Mouse (Mus musculus): ENCODE results near the gene Snd1. TPM values are rescaled to one million over a fixed set of nuclear protein-coding genes. Genes with fewer than 3 reads are reported as not detected.
"Not testable (repeated sequence)": the region's sequence is repeated elsewhere in the genome, so short reads cannot be mapped to it uniquely, and the experiment has no call there.

Snd1 gene
- polyA plus RNA-seq, 1 experiment, result 155 TPM

- no peak for TF ChIP-seq CTCF (IDR thresholded peaks at IDR 0.05; ENCODE audit: control insufficient read depth, insufficient read depth, insufficient read length)
- no peak for TF ChIP-seq MAX (IDR thresholded peaks at IDR 0.05)
- no peak for TF ChIP-seq MYOD1 (IDR thresholded peaks at IDR 0.05; ENCODE audit: control insufficient read depth, insufficient read length, low read depth)
- no peak for TF ChIP-seq USF1 (IDR thresholded peaks at IDR 0.05; ENCODE audit: low read depth)
- no peak for TF ChIP-seq FOSL1 (IDR thresholded peaks at IDR 0.05; ENCODE audit: insufficient read depth, low read length, poor library complexity, severe bottlenecking)
- no peak for TF ChIP-seq CEBPB (IDR thresholded peaks at IDR 0.05; ENCODE audit: low read depth)
- TF ChIP-seq MYOG (IDR thresholded peaks at IDR 0.05; ENCODE audit: control insufficient read depth, extremely low read depth, insufficient read length), result no peak
- H3K79me2 ChIP-seq (ENCODE audit: control insufficient read depth, insufficient read depth), result no peaks in the 10 kb centered on the region
- peaks cover 24% of the 10 kb centered on the region for H3K27me3 ChIP-seq (ENCODE audit: control insufficient read depth, insufficient read depth, insufficient read length)
- no peaks in the 10 kb centered on the region for H3K36me3 ChIP-seq (ENCODE audit: control insufficient read depth, insufficient read depth)
- no peak overlapping the region for H3K4me3 ChIP-seq (ENCODE audit: insufficient read depth, poor library complexity, severe bottlenecking)
- H3ac ChIP-seq (ENCODE audit: control insufficient read depth, insufficient read length, low read depth), result no peak overlapping the region
- H3K79me3 ChIP-seq (ENCODE audit: low read depth), result no peaks in the 10 kb centered on the region
Observed at GRCm38 (mm10) chr6:28923091-28923824, 448.3 kb downstream of the Snd1 start.

GRCm38 (mm10) chr6:28923837-28924236 lies 448.9 kb downstream of the Snd1 start:
- Histone ChIP-seq H3K79me2 (ENCODE audit: control insufficient read depth, insufficient read depth) (no peaks in the 10 kb centered on the region), H3K36me3 (ENCODE audit: control insufficient read depth, insufficient read depth) (no peaks in the 10 kb centered on the region), H3K27me3 (ENCODE audit: control insufficient read depth, insufficient read depth, insufficient read length) (peaks cover 24% of the 10 kb centered on the region), H3K4me3 (ENCODE audit: insufficient read depth, poor library complexity, severe bottlenecking) (no peak overlapping the region), H3K79me3 (ENCODE audit: low read depth) (no peaks in the 10 kb centered on the region), H3ac (ENCODE audit: control insufficient read depth, insufficient read length, low read depth) (no peak overlapping the region)
- TF ChIP-seq MYOD1 (IDR thresholded peaks at IDR 0.05; ENCODE audit: control insufficient read depth, insufficient read length, low read depth) (no peak), MYOG (IDR thresholded peaks at IDR 0.05; ENCODE audit: control insufficient read depth, extremely low read depth, insufficient read length) (no peak), CEBPB (IDR thresholded peaks at IDR 0.05; ENCODE audit: low read depth) (no peak), CTCF (IDR thresholded peaks at IDR 0.05; ENCODE audit: control insufficient read depth, insufficient read depth, insufficient read length) (no peak), MAX (IDR thresholded peaks at IDR 0.05) (no peak), USF1 (IDR thresholded peaks at IDR 0.05; ENCODE audit: low read depth) (no peak), FOSL1 (IDR thresholded peaks at IDR 0.05; ENCODE audit: insufficient read depth, low read length, poor library complexity, severe bottlenecking) (no peak)

GRCm38 (mm10) chr6:28927987-28928386 lies 453.0 kb downstream of the Snd1 start:
- peaks cover 28% of the 10 kb centered on the region for H3K27me3 ChIP-seq (ENCODE audit: control insufficient read depth, insufficient read depth, insufficient read length)
- not testable (repeated sequence) for H3K79me3 ChIP-seq (ENCODE audit: low read depth); H3ac ChIP-seq (ENCODE audit: control insufficient read depth, insufficient read length, low read depth); H3K4me3 ChIP-seq (ENCODE audit: insufficient read depth, poor library complexity, severe bottlenecking); H3K79me2 ChIP-seq (ENCODE audit: control insufficient read depth, insufficient read depth); H3K36me3 ChIP-seq (ENCODE audit: control insufficient read depth, insufficient read depth)

GRCm38 (mm10) chr6:28929169-28929803 lies 454.3 kb downstream of the Snd1 start:
- not testable (repeated sequence) for H3K36me3 ChIP-seq (ENCODE audit: control insufficient read depth, insufficient read depth); H3K79me2 ChIP-seq (ENCODE audit: control insufficient read depth, insufficient read depth); H3K79me3 ChIP-seq (ENCODE audit: low read depth); H3ac ChIP-seq (ENCODE audit: control insufficient read depth, insufficient read length, low read depth); H3K4me3 ChIP-seq (ENCODE audit: insufficient read depth, poor library complexity, severe bottlenecking)
- peaks cover 24% of the 10 kb centered on the region for H3K27me3 ChIP-seq (ENCODE audit: control insufficient read depth, insufficient read depth, insufficient read length)

GRCm38 (mm10) chr6:28931234-28931633 lies 456.3 kb downstream of the Snd1 start:
- no peak overlapping the region for H3K4me3 ChIP-seq (ENCODE audit: insufficient read depth, poor library complexity, severe bottlenecking)
- no peak for TF ChIP-seq MAX (IDR thresholded peaks at IDR 0.05)
- no peak for TF ChIP-seq FOSL1 (IDR thresholded peaks at IDR 0.05; ENCODE audit: insufficient read depth, low read length, poor library complexity, severe bottlenecking)
- TF ChIP-seq MYOD1 (IDR thresholded peaks at IDR 0.05; ENCODE audit: control insufficient read depth, insufficient read length, low read depth), result no peak
- no peak for TF ChIP-seq CEBPB (IDR thresholded peaks at IDR 0.05; ENCODE audit: low read depth)
- no peak for TF ChIP-seq MYOG (IDR thresholded peaks at IDR 0.05; ENCODE audit: control insufficient read depth, extremely low read depth, insufficient read length)
- no peak for TF ChIP-seq USF1 (IDR thresholded peaks at IDR 0.05; ENCODE audit: low read depth)
- no peak for TF ChIP-seq CTCF (IDR thresholded peaks at IDR 0.05; ENCODE audit: control insufficient read depth, insufficient read depth, insufficient read length)
- peaks cover 27% of the 10 kb centered on the region for H3K27me3 ChIP-seq (ENCODE audit: control insufficient read depth, insufficient read depth, insufficient read length)
- H3K79me2 ChIP-seq (ENCODE audit: control insufficient read depth, insufficient read depth), result no peaks in the 10 kb centered on the region
- H3K79me3 ChIP-seq (ENCODE audit: low read depth), result no peaks in the 10 kb centered on the region
- no peak overlapping the region for H3ac ChIP-seq (ENCODE audit: control insufficient read depth, insufficient read length, low read depth)
- no peaks in the 10 kb centered on the region for H3K36me3 ChIP-seq (ENCODE audit: control insufficient read depth, insufficient read depth)

GRCm38 (mm10) chr6:28931636-28932327 lies 456.8 kb downstream of the Snd1 start:
- Histone ChIP-seq H3K79me3 (ENCODE audit: low read depth) (no peaks in the 10 kb centered on the region), H3K36me3 (ENCODE audit: control insufficient read depth, insufficient read depth) (no peaks in the 10 kb centered on the region), H3K4me3 (ENCODE audit: insufficient read depth, poor library complexity, severe bottlenecking) (no peak overlapping the region), H3ac (ENCODE audit: control insufficient read depth, insufficient read length, low read depth) (no peak overlapping the region), H3K27me3 (ENCODE audit: control insufficient read depth, insufficient read depth, insufficient read length) (peaks cover 27% of the 10 kb centered on the region), H3K79me2 (ENCODE audit: control insufficient read depth, insufficient read depth) (no peaks in the 10 kb centered on the region)
- TF ChIP-seq FOSL1 (IDR thresholded peaks at IDR 0.05; ENCODE audit: insufficient read depth, low read length, poor library complexity, severe bottlenecking) (no peak), CTCF (IDR thresholded peaks at IDR 0.05; ENCODE audit: control insufficient read depth, insufficient read depth, insufficient read length) (no peak), MYOD1 (IDR thresholded peaks at IDR 0.05; ENCODE audit: control insufficient read depth, insufficient read length, low read depth) (no peak), CEBPB (IDR thresholded peaks at IDR 0.05; ENCODE audit: low read depth) (no peak), MAX (IDR thresholded peaks at IDR 0.05) (no peak), USF1 (IDR thresholded peaks at IDR 0.05; ENCODE audit: low read depth) (no peak), MYOG (IDR thresholded peaks at IDR 0.05; ENCODE audit: control insufficient read depth, extremely low read depth, insufficient read length) (no peak)

Data from C2C12 (cell line).